Mouse (Mus musculus) spleen, adult 2 months (tissue): ENCODE results near the gene Tubd1.

Experiments
- CTCF ChIP-seq: fragments of 200-500 bp; IDR thresholded peaks from 2 replicates; pipeline ENCODE4 v1.5.1; 2011; ENCODE audit warnings: mild to moderate bottlenecking, inconsistent platforms; ENCODE audit not compliant: insufficient read depth, insufficient read length, insufficient replicate concordance; ENCODE audit errors: extremely low read depth
- POLR2A ChIP-seq: fragments of 200-500 bp; IDR thresholded peaks from 2 replicates; pipeline ENCODE4 v1.6.1; 2011; ENCODE audit warnings: low read depth, low read length, inconsistent platforms

DNA sequence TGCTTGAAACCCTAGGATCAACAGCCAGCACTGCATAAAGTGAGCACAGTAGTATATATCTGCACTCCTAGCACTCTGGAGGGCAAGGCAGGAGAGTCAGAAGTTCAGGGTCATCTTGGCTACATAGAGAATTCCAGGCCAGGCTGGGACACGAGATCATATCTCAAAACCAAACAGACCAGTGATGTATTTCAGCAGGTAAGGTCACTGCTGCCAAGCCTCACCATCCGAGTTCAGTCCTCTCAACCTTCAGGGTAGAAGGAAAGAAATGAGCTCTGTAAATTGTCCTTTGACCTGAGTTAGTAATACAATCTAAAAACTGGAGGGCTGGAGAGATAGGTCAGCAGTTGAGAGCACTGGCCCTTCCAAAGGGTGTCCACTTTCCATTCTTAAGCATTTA, 29.6 kb downstream of the Tubd1 start:
- TF ChIP-seq CTCF (no peak), POLR2A (no peak)
